Mouse (Mus musculus): ENCODE results near the gene Dmac2. TPM values are rescaled to one million over a fixed set of nuclear protein-coding genes. Genes with fewer than 3 reads are reported as not detected.
A peak's percentile ranks its signal among the peaks of the same experiment; 100 is the strongest.

The Dmac2 gene
- polyA plus RNA-seq, 1 experiment, result 53.6 TPM

DNA sequence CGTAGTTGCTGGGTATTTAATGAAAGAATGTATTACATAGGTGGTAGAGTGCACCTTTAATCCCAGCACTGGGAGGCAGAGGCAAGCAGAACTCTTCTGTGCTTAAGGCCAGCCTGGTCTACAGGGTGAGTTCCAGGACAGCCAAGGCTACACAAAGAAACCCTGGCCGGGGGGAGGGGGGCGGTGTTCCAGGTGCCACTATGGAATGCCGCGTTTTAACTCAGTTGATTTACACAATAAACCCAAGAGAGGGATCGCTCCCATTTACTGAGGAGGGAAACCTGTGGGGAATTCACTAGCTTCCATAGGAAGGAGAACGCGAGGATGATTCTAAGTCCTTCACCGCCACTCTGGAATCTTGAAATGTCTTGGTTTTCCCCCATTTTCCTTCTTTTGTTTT lies 50.4 kb downstream of the Dmac2 start:
- Histone ChIP-seq H3K27ac (ENCODE audit: control insufficient read depth, insufficient read depth, low read depth, low read length) (no peak overlapping the region), H3K4me3 (ENCODE audit: control insufficient read depth, low read depth, low read length) (no peak overlapping the region), H3K4me1 (ENCODE audit: control insufficient read depth, insufficient read depth, low read length) (peaks cover 4% of the 10 kb centered on the region), H3K27me3 (ENCODE audit: control insufficient read depth, insufficient read depth, low read length) (no peaks in the 10 kb centered on the region), H3K36me3 (ENCODE audit: control insufficient read depth, insufficient read depth, low read length) (peaks cover 2% of the 10 kb centered on the region)
- no peak for TF ChIP-seq POLR2A (IDR thresholded peaks at IDR 0.05; ENCODE audit: control insufficient read depth, low read depth, low read length)
- no peak for TF ChIP-seq CTCF (IDR thresholded peaks at IDR 0.05; ENCODE audit: control insufficient read depth, insufficient read depth, insufficient replicate concordance, low read depth, low read length)

GRCm38 (mm10) chr7:25670096-25670495 lies 50.9 kb downstream of the Dmac2 start:
- no peaks in the 10 kb centered on the region for H3K27me3 ChIP-seq (ENCODE audit: control insufficient read depth, insufficient read depth, low read length)
- peaks cover 9% of the 10 kb centered on the region for H3K4me1 ChIP-seq (ENCODE audit: control insufficient read depth, insufficient read depth, low read length)
- H3K4me3 ChIP-seq (ENCODE audit: control insufficient read depth, low read depth, low read length), result no peak overlapping the region
- TF ChIP-seq CTCF (IDR thresholded peaks at IDR 0.05; ENCODE audit: control insufficient read depth, insufficient read depth, insufficient replicate concordance, low read depth, low read length) (no peak), POLR2A (IDR thresholded peaks at IDR 0.05; ENCODE audit: control insufficient read depth, low read depth, low read length) (no peak)
- H3K27ac ChIP-seq (ENCODE audit: control insufficient read depth, insufficient read depth, low read depth, low read length), result no peak overlapping the region
- peaks cover 2% of the 10 kb centered on the region for H3K36me3 ChIP-seq (ENCODE audit: control insufficient read depth, insufficient read depth, low read length)

DNA sequence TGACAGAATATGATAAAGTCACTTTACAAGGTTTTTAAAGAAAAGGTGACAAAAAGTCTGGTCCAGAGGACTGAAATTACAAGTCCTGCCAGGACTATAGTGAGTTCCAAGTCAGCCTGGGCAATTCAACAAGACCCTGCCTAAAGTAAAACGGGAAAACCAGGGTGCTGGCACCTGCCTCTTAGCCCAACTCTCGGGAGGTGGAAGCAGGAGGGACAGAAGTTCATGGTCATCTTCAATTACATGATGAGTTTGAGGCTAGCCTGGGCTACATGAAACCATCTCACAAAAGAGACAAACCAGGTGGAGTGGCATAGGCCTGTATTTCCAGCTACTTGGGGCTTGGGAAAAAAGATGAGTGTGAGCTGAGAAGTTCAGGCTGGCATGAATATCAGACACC lies 52.5 kb downstream of the Dmac2 start:
- Histone ChIP-seq H3K4me1 (ENCODE audit: control insufficient read depth, insufficient read depth, low read length) (peaks cover 15% of the 10 kb centered on the region), H3K36me3 (ENCODE audit: control insufficient read depth, insufficient read depth, low read length) (peaks cover 2% of the 10 kb centered on the region), H3K27ac (ENCODE audit: control insufficient read depth, insufficient read depth, low read depth, low read length) (no peak overlapping the region), H3K4me3 (ENCODE audit: control insufficient read depth, low read depth, low read length) (no peak overlapping the region), H3K27me3 (ENCODE audit: control insufficient read depth, insufficient read depth, low read length) (no peaks in the 10 kb centered on the region)
- no peak for TF ChIP-seq POLR2A (IDR thresholded peaks at IDR 0.05; ENCODE audit: control insufficient read depth, low read depth, low read length)
- TF ChIP-seq CTCF (IDR thresholded peaks at IDR 0.05; ENCODE audit: control insufficient read depth, insufficient read depth, insufficient replicate concordance, low read depth, low read length), result no peak

DNA sequence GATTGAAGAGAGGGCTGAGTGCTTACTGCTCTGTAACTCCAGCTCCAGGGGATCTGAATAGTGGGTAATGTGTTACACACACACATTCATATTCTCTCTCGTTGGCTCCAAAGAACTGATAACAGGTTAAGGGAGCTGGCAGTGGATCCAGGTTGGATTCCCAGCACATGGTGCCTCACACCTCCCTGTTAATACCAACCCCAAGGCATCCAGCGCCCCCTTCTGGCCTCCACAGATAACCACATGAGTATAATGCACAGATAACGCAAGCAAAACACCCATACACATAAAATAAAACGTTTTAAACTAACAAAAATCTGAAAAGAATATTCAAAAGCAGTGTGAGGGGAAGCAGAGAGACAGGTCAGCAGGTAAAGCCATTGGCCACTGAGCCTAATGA lies 53.2 kb downstream of the Dmac2 start:
- Histone ChIP-seq H3K36me3 (ENCODE audit: control insufficient read depth, insufficient read depth, low read length) (peaks cover 2% of the 10 kb centered on the region), H3K4me1 (ENCODE audit: control insufficient read depth, insufficient read depth, low read length) (peaks cover 17% of the 10 kb centered on the region), H3K4me3 (ENCODE audit: control insufficient read depth, low read depth, low read length) (no peak overlapping the region), H3K27ac (ENCODE audit: control insufficient read depth, insufficient read depth, low read depth, low read length) (no peak overlapping the region), H3K27me3 (ENCODE audit: control insufficient read depth, insufficient read depth, low read length) (no peaks in the 10 kb centered on the region)
- TF ChIP-seq POLR2A (IDR thresholded peaks at IDR 0.05; ENCODE audit: control insufficient read depth, low read depth, low read length) (no peak), CTCF (IDR thresholded peaks at IDR 0.05; ENCODE audit: control insufficient read depth, insufficient read depth, insufficient replicate concordance, low read depth, low read length) (no peak)

GRCm38 (mm10) chr7:25674297-25674696 lies 55.1 kb downstream of the Dmac2 start:
- Histone ChIP-seq H3K4me3 (ENCODE audit: control insufficient read depth, low read depth, low read length) (no peak overlapping the region), H3K27ac (ENCODE audit: control insufficient read depth, insufficient read depth, low read depth, low read length) (no peak overlapping the region), H3K27me3 (ENCODE audit: control insufficient read depth, insufficient read depth, low read length) (no peaks in the 10 kb centered on the region), H3K36me3 (ENCODE audit: control insufficient read depth, insufficient read depth, low read length) (no peaks in the 10 kb centered on the region), H3K4me1 (ENCODE audit: control insufficient read depth, insufficient read depth, low read length) (peaks cover 17% of the 10 kb centered on the region)
- peak; percentile 24; the same call in 1 of the 2 replicates for TF ChIP-seq POLR2A (IDR thresholded peaks at IDR 0.05; ENCODE audit: control insufficient read depth, low read depth, low read length)
- TF ChIP-seq CTCF (IDR thresholded peaks at IDR 0.05; ENCODE audit: control insufficient read depth, insufficient read depth, insufficient replicate concordance, low read depth, low read length), result no peak

DNA sequence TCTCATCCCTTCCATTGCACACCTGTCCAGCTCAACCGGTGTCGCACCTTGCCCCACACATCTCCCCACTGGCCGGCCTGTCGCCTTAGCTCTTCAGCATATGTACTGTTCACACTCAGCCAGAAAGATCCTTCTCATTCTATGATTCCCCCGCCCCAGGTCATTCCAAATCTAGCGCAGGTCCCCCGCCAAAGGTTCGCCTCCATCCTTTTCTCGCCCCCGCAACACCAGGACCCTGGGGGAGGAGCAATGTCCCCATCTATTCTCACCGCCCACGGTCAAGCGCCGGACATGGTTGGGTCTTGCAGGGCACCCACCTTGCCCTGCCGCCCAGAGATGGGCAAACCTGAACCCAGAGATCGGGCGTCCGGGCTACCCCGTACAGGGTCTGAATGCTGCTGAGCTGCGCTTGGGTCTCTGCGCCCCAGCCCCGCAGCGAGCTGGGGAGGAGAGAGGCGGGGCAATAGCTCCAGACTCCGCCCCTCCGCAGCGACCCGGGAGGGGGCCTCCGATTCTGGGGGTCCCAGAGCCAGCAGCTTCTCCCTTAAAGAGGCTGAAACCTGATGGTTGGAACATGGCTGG lies 55.6 kb downstream of the Dmac2 start, which contains the start of gene Tmem91:
Tmem91 (minus strand) TSS at position 448 of the 582 bp plus-strand sequence.
- Histone ChIP-seq H3K27me3 (ENCODE audit: control insufficient read depth, insufficient read depth, low read length) (no peaks in the 10 kb centered on the region), H3K36me3 (ENCODE audit: control insufficient read depth, insufficient read depth, low read length) (no peaks in the 10 kb centered on the region), H3K4me3 (ENCODE audit: control insufficient read depth, low read depth, low read length) (peak within 1 kb of the TSS; percentile 27), H3K27ac (ENCODE audit: control insufficient read depth, insufficient read depth, low read depth, low read length) (no peak within 1 kb of the TSS), H3K4me1 (ENCODE audit: control insufficient read depth, insufficient read depth, low read length) (peaks cover 17% of the 10 kb centered on the region)
- TF ChIP-seq POLR2A (IDR thresholded peaks at IDR 0.05; ENCODE audit: control insufficient read depth, low read depth, low read length) (no peak), CTCF (IDR thresholded peaks at IDR 0.05; ENCODE audit: control insufficient read depth, insufficient read depth, insufficient replicate concordance, low read depth, low read length) (0 out of 2 replicates have a peak, but pooled peaks have one; percentile 7)

Other genes with a start within 250 kb of the Dmac2 start
- gene Cnfn, start 249.7 kb upstream of the Dmac2 start, polyA plus RNA-seq (2012; rRNA removed), result 0.26 TPM in 1 of 2 replicates, not detected in the other
- gene Lipe, start 220.7 kb upstream of the Dmac2 start, polyA plus RNA-seq (2012; rRNA removed), result 250 and 254 TPM in 2 replicates
- not detected in 2 replicates for gene Cxcl17, start 206.5 kb upstream of the Dmac2 start, polyA plus RNA-seq (2012; rRNA removed)
- 0.63 and 0.75 TPM in 2 replicates for gene Ceacam1, start 141.8 kb upstream of the Dmac2 start, polyA plus RNA-seq (2012; rRNA removed)
- 32.3 and 35.1 TPM in 2 replicates for gene Ceacam2, start 79.6 kb upstream of the Dmac2 start, polyA plus RNA-seq (2012; rRNA removed)
- not detected in 2 replicates for gene Erich4, start 3.5 kb upstream of the Dmac2 start, polyA plus RNA-seq (2012; rRNA removed)
- 3.1 and 3.9 TPM in 2 replicates for gene B3gnt8, start 7.2 kb downstream of the Dmac2 start, polyA plus RNA-seq (2012; rRNA removed)
- 69.0 and 76.6 TPM in 2 replicates for gene Bckdha, start 39.6 kb downstream of the Dmac2 start, polyA plus RNA-seq (2012; rRNA removed)
- 466 and 545 TPM in 2 replicates for gene Exosc5, start 39.8 kb downstream of the Dmac2 start, polyA plus RNA-seq (2012; rRNA removed)
- 17.4 and 19.0 TPM in 2 replicates for gene Tmem91, start 55.8 kb downstream of the Dmac2 start, polyA plus RNA-seq (2012; rRNA removed)
- 18.6 and 19.4 TPM in 2 replicates for gene B9d2, start 61.4 kb downstream of the Dmac2 start, polyA plus RNA-seq (2012; rRNA removed)
- 6.8 and 6.9 TPM in 2 replicates for gene Tgfb1, start 67.6 kb downstream of the Dmac2 start, polyA plus RNA-seq (2012; rRNA removed)
- 73.5 and 74.3 TPM in 2 replicates for gene Ccdc97, start 99.7 kb downstream of the Dmac2 start, polyA plus RNA-seq (2012; rRNA removed)
- 79.0 and 82.5 TPM in 2 replicates for gene Hnrnpul1, start 135.3 kb downstream of the Dmac2 start, polyA plus RNA-seq (2012; rRNA removed)
- gene Axl, start 169.3 kb downstream of the Dmac2 start, polyA plus RNA-seq (2012; rRNA removed), result 20.8 and 23.7 TPM in 2 replicates
- gene Cyp2s1, start 197.5 kb downstream of the Dmac2 start, polyA plus RNA-seq (2012; rRNA removed), result 1.7 and 1.9 TPM in 2 replicates